Mouse (Mus musculus) thymus, adult 2 months (tissue): ENCODE measurements around the gene Gprin1. TPM values are rescaled to one million over a fixed set of nuclear protein-coding genes. Genes with fewer than 3 reads are reported as not detected.

Experiments
- DNase-seq: peaks from one replicate; pipeline ENCODE4 v3.0.0; 2021
- H3K27ac ChIP-seq: fragments of 200-500 bp; 2 replicates; pipeline ENCODE4 v1.5.1; 2012; ENCODE audit warnings: low read length, control low read depth; ENCODE audit not compliant: control insufficient read depth, insufficient read depth
- H3K27me3 ChIP-seq: fragments of 200-500 bp; 2 replicates; pipeline ENCODE4 v1.6.1; 2012; ENCODE audit warnings: mild to moderate bottlenecking, low read length, moderate library complexity, mixed read lengths; ENCODE audit not compliant: control insufficient read depth, insufficient read depth
- H3K36me3 ChIP-seq: fragments of 200-500 bp; 2 replicates; pipeline ENCODE4 v1.6.1; 2012; ENCODE audit warnings: mild to moderate bottlenecking, low read length, moderate library complexity; ENCODE audit not compliant: control insufficient read depth, insufficient read depth
- H3K4me1 ChIP-seq: fragments of 200-500 bp; replicated peaks from 2 replicates; pipeline ENCODE4 v1.6.1; 2012; ENCODE audit warnings: low read length; ENCODE audit not compliant: control insufficient read depth, insufficient read depth
- H3K4me3 ChIP-seq: fragments of 200-500 bp; 2 replicates; pipeline ENCODE4 v1.5.1; 2012; ENCODE audit warnings: mild to moderate bottlenecking, low read length, control low read depth, moderate library complexity; ENCODE audit not compliant: control insufficient read depth, insufficient read depth
- CTCF ChIP-seq: fragments of 200-500 bp; IDR thresholded peaks from 2 replicates; pipeline ENCODE4 v1.5.1; 2012; ENCODE audit warnings: mild to moderate bottlenecking, control low read depth, low read length, moderate library complexity, borderline replicate concordance; ENCODE audit not compliant: control insufficient read depth, poor library complexity, insufficient read depth; ENCODE audit errors: extremely low read depth
- POLR2A ChIP-seq: fragments of 200-500 bp; IDR thresholded peaks from 2 replicates; pipeline ENCODE4 v1.6.1; 2012; ENCODE audit warnings: mild to moderate bottlenecking, low read length, control low read depth, moderate library complexity; ENCODE audit not compliant: control insufficient read depth, poor library complexity, insufficient read depth; ENCODE audit errors: extremely low read depth
- WGBS: fragments of 180-500 bp; shearing (Covaris S2); methylation state at CpG from one replicate; pipeline ENCODE4 v1.1.7; 2018; 5-methylcytosine and 5-hydroxymethylcytosine counted together
- polyA plus RNA-seq: library from polyadenylated mRNA; depleted of rRNA; stranded (reverse); fragments of >200 nt; gene quantifications from 2 replicates; pipeline ENCODE4 v1.2.3, GENCODE M21; 2012

The Gprin1 gene
- polyA plus RNA-seq, 1 experiment = 0.19 TPM

GRCm38 (mm10) chr13:54704890-54705289 lies 44.8 kb downstream of the Gprin1 start:
- 59% methylated on average over 6 of the region's 6 CpGs for WGBS
- H3K36me3 ChIP-seq = no peaks in the 10 kb centered on the region
- H3K4me1 ChIP-seq = 0 out of 2 replicates have a peak, but pooled peaks cover 6% of the 10 kb centered on the region
- no peak overlapping the region for H3K4me3 ChIP-seq
- DNase-seq = no peak
- no peak overlapping the region for H3K27ac ChIP-seq
- no peaks in the 10 kb centered on the region for H3K27me3 ChIP-seq
- no peak for TF ChIP-seq CTCF
- no peak for TF ChIP-seq POLR2A

- whole genome bisulfite sequencing = 51% methylated on average over 7 of the region's 7 CpGs
- 0 out of 2 replicates have a peak, but pooled peaks cover 6% of the 10 kb centered on the region for H3K4me1 ChIP-seq
- no peak overlapping the region for H3K27ac ChIP-seq
- TF ChIP-seq POLR2A (no peak), CTCF (no peak)
- no peak overlapping the region for H3K4me3 ChIP-seq
- H3K27me3 ChIP-seq = no peaks in the 10 kb centered on the region
- H3K36me3 ChIP-seq = no peaks in the 10 kb centered on the region
- no peak for DNase-seq
Measured at GRCm38 (mm10) chr13:54702507-54702906, 47.2 kb downstream of the Gprin1 start.

GRCm38 (mm10) chr13:54701243-54701642 lies 48.4 kb downstream of the Gprin1 start, which contains the start of gene Cdhr2:
TSS of gene Cdhr2 (plus strand) at chr13:54701461.
- TF ChIP-seq CTCF = no peak
- no peak for TF ChIP-seq POLR2A
- Histone ChIP-seq H3K4me3 (no peak within 1 kb of the TSS), H3K4me1 (0 out of 2 replicates have a peak, but pooled peaks cover 6% of the 10 kb centered on the region), H3K27ac (no peak within 1 kb of the TSS), H3K27me3 (no peaks in the 10 kb centered on the region), H3K36me3 (no peaks in the 10 kb centered on the region)
- WGBS = 88% methylated on average over 5 of the region's 5 CpGs
- DNase-seq = no peak

GRCm38 (mm10) chr13:54695479-54696230 lies 54.0 kb downstream of the Gprin1 start:
- Histone ChIP-seq H3K4me1 (peaks cover 17% of the 10 kb centered on the region), H3K27ac (no peak overlapping the region), H3K27me3 (no peaks in the 10 kb centered on the region), H3K36me3 (no peaks in the 10 kb centered on the region), H3K4me3 (no peak overlapping the region)
- no peak for DNase-seq
- TF ChIP-seq POLR2A (no peak), CTCF (no peak)
- 96% methylated on average over 11 of the region's 11 CpGs for WGBS

- Histone ChIP-seq H3K27ac (peak overlapping the region; percentile 86), H3K4me1 (peaks cover 19% of the 10 kb centered on the region), H3K4me3 (peak overlapping the region; percentile 72), H3K27me3 (no peaks in the 10 kb centered on the region), H3K36me3 (no peaks in the 10 kb centered on the region)
- 14% methylated on average over 26 of the region's 26 CpGs for WGBS
- TF ChIP-seq CTCF = no peak
- no peak for TF ChIP-seq POLR2A
- DNase-seq = peak; percentile 91
Measured at GRCm38 (mm10) chr13:54694348-54695060, 55.2 kb downstream of the Gprin1 start.

GRCm38 (mm10) chr13:54693558-54694347 lies 55.9 kb downstream of the Gprin1 start, which contains the start of gene Rnf44:
TSS of gene Rnf44 (minus strand) at chr13:54693907.
- TF ChIP-seq CTCF = peak; percentile 24
- peak; percentile 79 for TF ChIP-seq POLR2A
- WGBS = under 1% methylated on average over 89 of the region's 92 CpGs
- Histone ChIP-seq H3K36me3 (no peaks in the 10 kb centered on the region), H3K4me3 (peak within 1 kb of the TSS; percentile 83), H3K27me3 (no peaks in the 10 kb centered on the region), H3K4me1 (peaks cover 19% of the 10 kb centered on the region), H3K27ac (peak within 1 kb of the TSS; percentile 86)
- peak; percentile 99 for DNase-seq
